Mouse (Mus musculus) midbrain, postnatal 0 days (tissue): ENCODE measurements around the gene Atp13a1. TPM values are rescaled to one million over a fixed set of nuclear protein-coding genes. Genes with fewer than 3 reads are reported as not detected.
A peak's percentile ranks its signal among the peaks of the same experiment; 100 is the strongest.

Experiments used
- ATAC-seq: fragments of 200-750 bp; cut with Nextera tagmentation; 2 replicates; pipeline ENCODE4 v1.8.0; 2017; ENCODE audit warnings: moderate number of reproducible peaks, mild to moderate bottlenecking, moderate TSS enrichment, moderate library complexity; ENCODE audit not compliant: low FRiP score
- DNase-seq: peaks from one replicate; pipeline ENCODE4 v3.0.0-alpha.2; 2015; ENCODE audit warnings: low spot score
- H3K27ac ChIP-seq: fragments of 300-500 bp; sonication (generic); 2 replicates; pipeline ENCODE4 v1.5.1; 2014; ENCODE audit warnings: low read depth, mild to moderate bottlenecking, low read length, mixed read lengths
- H3K27me3 ChIP-seq: fragments of 300-500 bp; sonication (generic); 2 replicates; pipeline ENCODE4 v1.6.1; 2014; ENCODE audit warnings: low read length, control low read depth, mixed read lengths; ENCODE audit not compliant: insufficient read depth
- H3K36me3 ChIP-seq: fragments of 300-500 bp; sonication (generic); 2 replicates; pipeline ENCODE4 v1.6.1; 2014; ENCODE audit warnings: low read length, control low read depth, mixed read lengths; ENCODE audit not compliant: insufficient read depth
- H3K4me1 ChIP-seq: fragments of 300-500 bp; sonication (generic); 2 replicates; pipeline ENCODE4 v1.6.1; 2014; ENCODE audit warnings: mild to moderate bottlenecking, control low read depth, antibody characterized with exemption, low read length, mixed read lengths; ENCODE audit not compliant: insufficient read depth
- H3K4me2 ChIP-seq: fragments of 300-500 bp; sonication (generic); 2 replicates; pipeline ENCODE4 v1.6.1; 2014; ENCODE audit warnings: low read depth, mild to moderate bottlenecking, low read length, mixed read lengths; ENCODE audit not compliant: poor library complexity, severe bottlenecking
- H3K4me3 ChIP-seq: fragments of 300-500 bp; sonication (generic); 2 replicates; pipeline ENCODE4 v1.5.1; 2014; ENCODE audit warnings: low read depth, mild to moderate bottlenecking, low read length, moderate library complexity
- H3K9ac ChIP-seq: fragments of 300-500 bp; sonication (generic); replicated peaks from 2 replicates; pipeline ENCODE4 v1.6.1; 2014; ENCODE audit warnings: mild to moderate bottlenecking, low read length, moderate library complexity, mixed read lengths; ENCODE audit not compliant: poor library complexity, severe bottlenecking
- H3K9me3 ChIP-seq: fragments of 300-500 bp; sonication (generic); 2 replicates; pipeline ENCODE4 v1.6.1; 2016; ENCODE audit warnings: low read length, control low read depth
- CTCF ChIP-seq: IDR thresholded peaks from 2 replicates; pipeline ENCODE4 v1.5.1; 2016; ENCODE audit warnings: antibody characterized with exemption, mild to moderate bottlenecking
- WGBS: fragments of 180-500 bp; shearing (Covaris S2); extraction: QIAGEN DNeasy Blood & Tissue Kit; methylation state at CpG from one replicate; pipeline ENCODE4 v1.1.7; 2014; 5-methylcytosine and 5-hydroxymethylcytosine counted together
- polyA plus RNA-seq: library from polyadenylated mRNA; unstranded; fragments of >200 nt; fragmentation: Nextera tagmentation; extraction: Ambion mirVana; gene quantifications from 2 replicates; pipeline ENCODE4 v1.2.1, GENCODE M21; 2015
- total RNA-seq: library from RNA; depleted of rRNA; stranded (reverse); fragments of >200 nt; gene quantifications from 2 replicates; pipeline ENCODE4 v1.2.3, GENCODE M21; 2014

The Atp13a1 gene
- total and polyA plus RNA-seq, 2 experiments from 2014 or later: 44.6 to 92.7 TPM

DNA sequence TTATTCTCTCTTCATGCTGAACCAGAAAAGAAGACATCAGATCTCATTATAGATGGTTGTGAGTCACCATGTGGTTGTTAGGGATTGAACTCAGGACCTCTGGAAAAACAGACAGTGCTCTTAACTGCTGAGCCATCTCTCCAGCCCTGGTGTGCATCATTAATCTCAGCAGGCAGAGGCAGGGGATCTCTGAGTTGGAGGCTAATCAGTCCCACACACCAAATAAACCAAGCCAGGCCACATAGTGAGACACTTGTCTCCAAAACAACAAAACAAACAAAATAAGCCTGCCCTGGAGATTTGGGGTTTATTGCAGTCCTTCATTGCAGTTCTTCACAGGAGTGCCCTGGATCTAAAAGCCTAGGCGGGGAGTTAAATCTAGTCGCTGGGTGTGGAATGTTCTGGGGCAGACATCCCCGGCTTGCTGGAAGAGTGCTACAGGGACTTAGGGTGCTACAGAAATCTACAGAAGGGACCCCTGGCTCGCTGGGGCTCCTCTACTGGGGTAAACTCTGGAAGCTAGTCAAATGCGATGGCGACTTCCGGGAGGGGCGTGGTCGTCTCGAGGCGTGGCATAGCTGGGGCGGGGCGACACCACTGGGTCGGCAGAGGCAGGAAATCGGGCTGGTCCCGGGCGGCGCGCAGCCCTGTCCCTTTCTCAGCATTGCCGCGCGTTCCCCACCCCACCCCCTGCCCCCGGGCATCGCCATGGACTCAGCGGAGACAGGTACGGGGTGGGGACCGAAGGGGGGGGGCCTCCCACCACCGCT lies 17.3 kb downstream of the Atp13a1 start, which contains the start of gene Gmip:
Gene Gmip, plus strand, starts transcription at position 586 of the 770 bp plus-strand sequence.
- Histone ChIP-seq H3K9ac (peak within 1 kb of the TSS; percentile 77), H3K4me3 (peak within 1 kb of the TSS; percentile 67), H3K4me2 (peak within 1 kb of the TSS; percentile 87), H3K27ac (peak within 1 kb of the TSS; percentile 66), H3K9me3 (no peaks in the 10 kb centered on the region), H3K4me1 (peaks cover 6% of the 10 kb centered on the region; the same call in 1 of the 2 replicates), H3K36me3 (peaks cover 52% of the 10 kb centered on the region), H3K27me3 (no peaks in the 10 kb centered on the region)
- WGBS: 12% methylated on average over 18 of the region's 28 CpGs
- ATAC-seq (no peak; the same call in 1 of the 2 replicates), DNase-seq (peak; percentile 59)
- TF ChIP-seq CTCF: no peak

DNA sequence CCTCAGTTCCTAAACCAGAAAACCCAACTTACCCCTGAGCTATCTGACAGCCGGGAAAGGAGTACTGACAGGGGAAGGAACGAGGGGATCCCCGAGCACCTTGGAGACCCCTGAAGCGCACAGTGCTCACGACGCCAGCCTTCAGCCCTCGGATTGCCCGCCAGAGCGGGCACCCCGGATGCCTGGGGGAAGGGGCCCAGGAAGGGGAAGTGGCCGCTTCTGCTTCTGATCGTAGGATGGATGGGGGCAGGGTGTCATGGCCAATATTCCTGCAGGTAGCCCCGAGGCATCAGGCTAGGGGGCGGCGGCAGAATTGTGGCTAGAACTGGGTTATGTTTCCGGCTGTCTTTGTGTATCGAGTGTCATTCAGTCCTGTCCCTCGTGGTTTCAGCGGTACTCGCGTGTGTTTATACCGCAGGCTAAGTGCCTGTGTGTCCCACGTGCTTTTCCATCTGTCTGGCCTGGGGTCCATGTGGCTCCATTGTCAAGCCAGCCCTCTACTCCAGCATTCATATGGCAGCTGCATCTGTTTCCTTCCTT lies 18.0 kb downstream of the Atp13a1 start:
- Histone ChIP-seq H3K4me2 (peak overlapping the region; percentile 87), H3K4me1 (peaks cover 6% of the 10 kb centered on the region; the same call in 1 of the 2 replicates), H3K4me3 (peak overlapping the region; percentile 67), H3K36me3 (peaks cover 52% of the 10 kb centered on the region), H3K27me3 (no peaks in the 10 kb centered on the region), H3K27ac (peak overlapping the region; percentile 66), H3K9ac (peak overlapping the region; percentile 77), H3K9me3 (no peaks in the 10 kb centered on the region)
- DNase-seq (peak; percentile 56), ATAC-seq (peak; percentile 59)
- 2% methylated on average over 23 of the region's 23 CpGs for WGBS
- TF ChIP-seq CTCF: no peak

DNA sequence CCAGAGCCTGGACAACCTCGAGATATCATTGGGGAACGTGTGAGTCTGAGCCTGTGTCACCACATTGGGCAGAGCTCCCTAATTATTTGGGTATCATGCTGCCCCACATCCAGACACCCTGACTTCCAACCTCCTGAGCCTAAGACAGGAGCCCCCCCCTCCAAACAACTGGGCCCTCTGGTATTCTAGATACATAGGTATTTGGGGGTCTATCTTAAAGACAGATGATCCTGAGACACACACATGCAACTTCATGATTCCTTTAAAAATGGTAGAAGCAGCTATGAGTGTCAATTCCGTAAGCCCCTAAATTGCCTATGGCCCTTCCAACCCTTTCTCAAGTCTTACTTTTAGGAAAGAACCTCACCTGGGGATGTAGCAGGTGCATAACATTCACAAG lies 18.9 kb downstream of the Atp13a1 start:
- H3K4me3 ChIP-seq: no peak overlapping the region
- no peak for TF ChIP-seq CTCF
- H3K4me1 ChIP-seq: peaks cover 6% of the 10 kb centered on the region; the same call in 1 of the 2 replicates
- peaks cover 56% of the 10 kb centered on the region for H3K36me3 ChIP-seq
- H3K27ac ChIP-seq: no peak overlapping the region
- 61% methylated on average over 3 of the region's 3 CpGs for WGBS
- H3K9ac ChIP-seq: no peak overlapping the region
- DNase-seq (no peak), ATAC-seq (no peak)
- H3K27me3 ChIP-seq: no peaks in the 10 kb centered on the region
- H3K4me2 ChIP-seq: peak overlapping the region; percentile 87
- H3K9me3 ChIP-seq: no peaks in the 10 kb centered on the region

DNA sequence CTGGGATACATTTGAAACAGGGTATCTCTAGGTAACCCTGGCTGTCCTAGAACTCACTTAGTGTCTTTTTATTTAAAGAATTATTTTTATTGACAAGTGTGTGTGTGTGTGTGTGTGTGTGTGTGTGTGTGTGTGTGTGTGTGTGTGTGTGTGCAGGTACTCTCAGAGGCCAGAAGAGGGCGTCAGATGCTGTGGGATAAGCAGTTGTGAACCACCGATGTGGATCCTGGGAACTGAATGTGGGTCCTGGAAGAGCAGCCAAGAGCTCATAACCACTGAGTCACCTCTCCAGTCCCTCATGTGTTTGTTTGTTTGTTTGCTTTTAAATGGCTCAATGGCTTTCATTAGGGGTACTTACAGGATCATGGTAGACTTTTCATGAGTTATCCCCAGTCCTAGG lies 23.9 kb downstream of the Atp13a1 start:
- 83% methylated on average over 2 of the region's 2 CpGs for WGBS
- Histone ChIP-seq H3K9ac (no peak overlapping the region), H3K9me3 (no peaks in the 10 kb centered on the region), H3K36me3 (peaks cover 51% of the 10 kb centered on the region), H3K4me3 (no peak overlapping the region), H3K4me2 (no peak overlapping the region), H3K27me3 (no peaks in the 10 kb centered on the region), H3K4me1 (peaks cover 3% of the 10 kb centered on the region; the same call in 1 of the 2 replicates), H3K27ac (no peak overlapping the region)
- no peak for DNase-seq
- no peak for TF ChIP-seq CTCF
- no peak for ATAC-seq

DNA sequence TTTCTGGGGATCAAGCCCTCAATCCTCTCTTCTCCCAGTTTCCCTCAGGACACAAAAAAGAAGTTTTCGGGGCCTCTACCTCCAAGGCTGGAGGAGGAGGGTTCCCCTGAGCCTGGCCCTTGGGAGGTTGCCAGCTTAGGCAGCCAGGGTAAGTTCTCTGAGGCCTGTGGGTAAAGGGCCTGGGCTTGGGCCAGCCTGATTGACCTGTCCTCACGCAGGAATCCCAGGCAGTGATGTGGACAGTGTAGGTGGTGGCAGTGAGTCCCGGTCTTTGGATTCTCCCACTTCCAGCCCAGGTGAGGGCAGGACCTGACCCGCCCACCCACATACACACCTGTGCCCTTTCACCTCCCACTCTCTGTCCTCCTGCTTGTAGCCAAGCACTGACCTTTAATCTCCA lies 24.4 kb downstream of the Atp13a1 start:
- WGBS: 97% methylated on average over 4 of the region's 4 CpGs
- Histone ChIP-seq H3K4me3 (no peak overlapping the region), H3K4me1 (no peaks in the 10 kb centered on the region), H3K9me3 (no peaks in the 10 kb centered on the region), H3K9ac (no peak overlapping the region), H3K36me3 (peaks cover 53% of the 10 kb centered on the region), H3K27me3 (no peaks in the 10 kb centered on the region), H3K4me2 (no peak overlapping the region), H3K27ac (no peak overlapping the region)
- ATAC-seq: no peak
- TF ChIP-seq CTCF: no peak
- no peak for DNase-seq

DNA sequence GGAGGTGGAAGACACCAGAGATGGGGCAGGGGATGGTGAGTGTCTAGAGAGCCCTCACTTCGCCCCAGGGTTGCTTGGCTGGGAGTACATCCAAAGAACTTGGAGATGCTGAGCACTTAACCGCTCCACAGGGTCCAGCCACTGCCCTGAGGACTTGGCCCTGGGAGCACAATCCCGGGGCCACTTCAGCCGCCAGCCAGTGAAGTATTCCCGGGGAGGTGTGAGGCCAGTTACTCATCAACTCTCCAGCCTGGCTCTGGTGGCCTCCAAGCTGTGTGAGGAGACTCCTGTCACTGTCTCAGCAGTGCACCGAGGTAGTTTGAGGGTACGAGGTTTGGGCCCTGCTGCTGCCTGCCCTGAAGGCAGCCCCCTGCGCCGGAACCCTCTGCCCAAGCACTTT lies 29.5 kb downstream of the Atp13a1 start:
- Histone ChIP-seq H3K4me3 (no peak overlapping the region), H3K27ac (no peak overlapping the region), H3K36me3 (peaks cover 25% of the 10 kb centered on the region), H3K9me3 (no peaks in the 10 kb centered on the region), H3K9ac (no peak overlapping the region), H3K4me2 (no peak overlapping the region), H3K4me1 (peaks cover 6% of the 10 kb centered on the region; the same call in 1 of the 2 replicates), H3K27me3 (no peaks in the 10 kb centered on the region)
- DNase-seq: no peak
- TF ChIP-seq CTCF: no peak
- 85% methylated on average over 9 of the region's 9 CpGs for WGBS
- no peak for ATAC-seq
